Mouse (Mus musculus) adrenal gland, postnatal 25 days (tissue): ENCODE data around the gene Etv2. TPM values are rescaled to one million over a fixed set of nuclear protein-coding genes. Genes with fewer than 3 reads are reported as not detected.

ENCODE experiments used
- DNase-seq: peaks from one replicate; pipeline ENCODE4 v3.0.0; 2021; ENCODE audit warnings: mixed read lengths
- microRNA-seq, 2 experiments: library from miRNA; unstranded; fragments of <30 nt; microRNA quantifications; one replicate each; pipeline ENCODE4 v1.2.0; 2021
- total RNA-seq: library from RNA; stranded (reverse); gene quantifications from 2 replicates; pipeline ENCODE4 v1.2.3, GENCODE M21; 2021

Gene Etv2
- total RNA-seq, 1 experiment from 2014 or later, result not detected

DNA sequence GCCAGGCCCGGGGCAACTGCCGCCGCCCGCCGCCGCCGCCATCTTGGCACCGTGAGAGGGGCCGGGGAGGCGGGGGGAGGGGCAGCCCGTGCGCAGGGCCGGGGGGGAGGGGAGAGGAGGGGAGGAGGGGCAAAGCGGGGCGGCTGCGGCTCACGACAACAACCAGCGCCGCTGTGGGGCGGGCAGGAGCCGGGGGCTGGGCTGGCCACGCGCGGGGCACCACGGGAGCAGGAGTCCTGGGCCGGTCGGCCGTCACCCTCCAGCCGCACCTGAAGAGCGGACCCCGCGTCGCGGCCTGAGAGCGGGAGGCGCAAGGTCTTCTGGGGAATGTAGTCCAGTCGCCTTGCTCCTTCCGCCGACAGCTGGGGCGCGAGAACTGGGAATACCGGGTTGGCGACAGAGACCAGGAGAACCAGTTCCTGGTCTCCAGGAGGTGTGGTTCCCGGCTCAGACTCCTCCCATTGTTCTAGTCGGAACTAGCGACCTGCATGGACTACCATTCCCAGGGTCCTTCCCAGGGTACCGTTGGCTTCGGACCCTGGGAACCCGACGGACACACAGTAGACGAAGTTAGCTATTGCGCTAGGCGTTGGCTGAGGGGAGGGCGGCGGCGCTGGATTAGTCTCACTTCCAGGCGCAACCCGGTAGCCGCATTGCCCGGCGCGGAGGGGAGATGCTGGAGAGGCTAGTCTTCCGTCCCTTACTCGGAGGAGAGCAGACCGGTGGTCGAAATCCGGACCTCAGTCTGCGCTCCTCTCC, 46.8 kb downstream of the Etv2 start, which contains the start of gene Kmt2b:
TSS of gene Kmt2b (minus strand) at position 51 of the 759 bp plus-strand sequence.
- DNase-seq, result peak; percentile 96

DNA sequence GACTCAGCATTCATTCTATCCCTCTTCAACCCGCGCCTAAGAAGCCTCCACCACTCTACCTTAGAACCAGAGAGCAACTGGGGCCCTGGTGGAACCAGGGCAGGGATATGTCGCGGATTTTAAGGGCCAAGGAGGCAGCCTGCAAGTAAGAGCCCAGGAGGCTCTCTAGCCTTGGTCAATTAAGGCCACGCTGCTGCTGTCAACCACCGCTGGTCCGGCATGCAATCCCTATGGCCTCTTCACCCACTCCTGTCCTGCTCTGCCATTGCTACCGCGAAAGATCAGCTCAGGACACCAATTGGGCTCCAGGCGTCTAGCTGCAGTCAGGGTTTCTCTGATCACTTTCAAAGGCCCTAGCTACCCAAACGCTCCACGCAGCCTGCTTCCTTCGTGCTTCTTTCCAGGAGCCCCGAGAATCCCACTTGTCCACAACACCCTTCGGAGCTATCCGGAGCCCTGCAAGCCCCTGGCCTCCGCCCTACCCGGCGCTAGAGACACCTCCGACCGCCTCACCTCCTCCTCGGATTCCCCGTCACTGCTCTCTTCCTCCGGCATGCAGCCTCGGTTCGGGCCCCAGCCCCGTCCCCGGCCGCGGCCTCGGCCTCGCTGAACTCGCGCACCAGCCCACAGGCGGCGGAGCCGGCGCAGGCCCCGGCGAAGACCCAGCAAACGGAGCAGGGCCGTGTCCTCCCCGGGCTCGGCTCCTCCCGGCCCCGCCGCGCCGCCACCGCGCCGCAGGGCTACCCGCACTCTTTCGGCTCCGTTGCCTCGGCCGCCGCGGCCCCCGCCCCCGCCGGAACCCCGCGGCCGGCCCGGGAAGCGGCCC, 47.6 kb downstream of the Etv2 start:
- DNase-seq, result peak; percentile 47

DNA sequence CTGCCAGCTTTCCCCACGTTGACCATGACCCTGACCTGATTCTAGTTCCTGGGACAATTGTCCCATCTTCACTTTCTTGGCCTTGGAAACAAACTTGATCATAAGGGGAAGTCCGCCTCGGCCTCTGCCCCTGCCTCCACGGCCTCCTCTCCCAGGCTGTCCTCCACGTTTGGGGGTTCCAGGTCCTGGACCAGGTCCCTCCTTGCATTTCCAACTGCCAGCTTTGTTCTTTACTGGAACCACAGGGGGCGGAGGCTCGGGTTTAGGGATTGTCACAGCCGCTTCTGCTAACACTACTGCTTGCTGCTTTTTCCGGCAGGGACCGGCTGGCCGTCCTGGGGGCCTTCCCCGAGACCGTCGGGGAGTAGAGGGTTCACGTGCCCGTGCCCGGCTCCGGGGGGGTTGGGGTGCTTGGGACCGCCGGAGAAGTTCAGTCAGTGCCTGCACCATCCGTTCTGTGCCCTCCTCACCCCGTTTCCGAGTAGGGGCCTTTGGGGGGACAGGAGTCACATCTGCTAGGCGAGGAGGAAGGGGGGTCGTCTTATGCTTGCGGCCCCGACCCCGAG, 49.1 kb downstream of the Etv2 start:
- DNase-seq, result no peak

DNA sequence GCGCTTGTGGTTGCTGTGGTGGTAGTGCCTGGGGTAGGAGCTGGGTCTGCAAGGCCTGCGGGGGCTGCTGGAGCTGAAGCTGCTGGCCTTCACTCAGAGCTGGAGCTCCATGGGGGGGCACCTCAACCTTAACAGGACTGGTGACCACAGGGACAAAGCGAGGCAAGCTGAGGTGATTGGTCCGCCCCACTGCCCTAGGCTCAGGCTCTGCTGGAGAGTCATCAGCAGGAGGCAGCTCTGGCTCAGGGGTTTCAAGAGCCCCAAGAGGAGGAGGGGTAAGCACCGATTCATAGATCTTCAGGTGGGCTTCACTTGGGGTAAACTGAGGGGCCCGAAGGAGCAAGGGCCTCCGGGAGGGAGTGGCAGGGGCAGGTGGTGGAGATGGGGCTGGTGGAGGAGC, 50.5 kb downstream of the Etv2 start:
- no peak for DNase-seq

DNA sequence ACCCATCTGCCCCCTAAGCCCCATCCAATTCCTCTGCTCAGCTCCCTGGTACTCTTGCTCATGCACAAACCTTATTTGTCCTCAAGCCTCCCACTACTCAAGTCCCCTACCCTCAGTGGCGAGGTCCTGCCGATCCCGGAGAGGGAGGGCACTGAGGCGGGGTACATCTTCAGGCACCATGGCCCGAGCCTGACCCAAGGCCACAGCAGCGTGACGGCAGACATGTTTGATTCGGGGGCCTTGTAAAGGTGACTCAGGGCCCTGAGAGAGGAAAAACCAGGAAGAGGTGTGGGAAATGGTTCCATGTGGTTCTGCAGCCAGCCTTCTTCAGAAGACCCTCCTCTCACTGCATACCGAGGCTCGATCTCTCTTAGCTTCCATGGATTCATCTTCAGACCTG, 51.3 kb downstream of the Etv2 start:
- DNase-seq, result no peak

Small RNA genes lying within 50 kb of the gene (microRNA-seq; reads per million reads assigned to microRNA genes)
- gene Mir3569, result 0 to 0.34 reads per million in 2 experiments

Other genes starting within 250 kb of the Etv2 start
- gene Tyrobp, start 222.1 kb downstream of the Etv2 start, total RNA-seq, result 14.9 and 15.0 TPM in 2 replicates
- gene Hcst, start 216.0 kb downstream of the Etv2 start, total RNA-seq, result 2.6 TPM in 1 of 2 replicates, not detected in the other
- gene Nfkbid, start 214.1 kb downstream of the Etv2 start, total RNA-seq, result 1.2 and 2.1 TPM in 2 replicates
- 19.6 and 29.9 TPM in 2 replicates for gene Aplp1, start 190.3 kb downstream of the Etv2 start, total RNA-seq
- not detected in 2 replicates for gene Kirrel2, start 178.2 kb downstream of the Etv2 start, total RNA-seq
- gene Nphs1, start 177.5 kb downstream of the Etv2 start, total RNA-seq, result not detected in 2 replicates
- 1.6 TPM in 1 of 2 replicates, not detected in the other for gene Prodh2, start 142.2 kb downstream of the Etv2 start, total RNA-seq
- 5.6 and 7.4 TPM in 2 replicates for gene Arhgap33, start 100.8 kb downstream of the Etv2 start, total RNA-seq
- 30.2 and 33.5 TPM in 2 replicates for gene Hspb6, start 83.7 kb downstream of the Etv2 start, total RNA-seq
- gene Proser3, start 83.6 kb downstream of the Etv2 start, total RNA-seq, result 14.8 TPM in 2 replicates
- gene Lin37, start 76.0 kb downstream of the Etv2 start, total RNA-seq, result 56.9 and 67.6 TPM in 2 replicates
- 71.9 and 81.8 TPM in 2 replicates for gene U2af1l4, start 72.6 kb downstream of the Etv2 start, total RNA-seq
- gene Gm49396, start 72.5 kb downstream of the Etv2 start, total RNA-seq, result 6.3 and 8.0 TPM in 2 replicates
- 148 and 160 TPM in 2 replicates for gene Psenen, start 72.2 kb downstream of the Etv2 start, total RNA-seq
- 4.4 and 6.7 TPM in 2 replicates for gene Igflr1, start 70.4 kb downstream of the Etv2 start, total RNA-seq
- 60.7 and 73.7 TPM in 2 replicates for gene Kmt2b, start 47.1 kb downstream of the Etv2 start, total RNA-seq
- gene Zbtb32, start 36.9 kb downstream of the Etv2 start, total RNA-seq, result 0.33 and 0.71 TPM in 2 replicates
- 0.36 TPM in 1 of 2 replicates, not detected in the other for gene Upk1a, start 23.0 kb downstream of the Etv2 start, total RNA-seq
- 1,003 and 1,219 TPM in 2 replicates for gene Cox6b1, start 9.7 kb downstream of the Etv2 start, total RNA-seq
- 78.4 and 87.5 TPM in 2 replicates for gene Rbm42, start 14.5 kb upstream of the Etv2 start, total RNA-seq
- 12.6 and 13.5 TPM in 2 replicates for gene Haus5, start 29.1 kb upstream of the Etv2 start, total RNA-seq
- gene Pmis2, start 35.8 kb upstream of the Etv2 start, total RNA-seq, result not detected in 2 replicates
- 5.5 and 11.1 TPM in 2 replicates for gene 2200002J24Rik, start 63.1 kb upstream of the Etv2 start, total RNA-seq
- 3.6 and 3.8 TPM in 2 replicates for gene Atp4a, start 76.4 kb upstream of the Etv2 start, total RNA-seq
- 209 TPM in 2 replicates for gene Tmem147, start 93.7 kb upstream of the Etv2 start, total RNA-seq
- gene Gapdhs, start 107.8 kb upstream of the Etv2 start, total RNA-seq, result not detected in 2 replicates
- gene Sbsn, start 115.6 kb upstream of the Etv2 start, total RNA-seq, result 310 and 338 TPM in 2 replicates
- 1.4 and 2.6 TPM in 2 replicates for gene Dmkn, start 127.9 kb upstream of the Etv2 start, total RNA-seq
- not detected in 2 replicates for gene Krtdap, start 152.0 kb upstream of the Etv2 start, total RNA-seq
- gene Ffar2, start 187.9 kb upstream of the Etv2 start, total RNA-seq, result 0.52 TPM in 1 of 2 replicates, not detected in the other
- gene Ffar3, start 220.3 kb upstream of the Etv2 start, total RNA-seq, result 0.70 TPM in 1 of 2 replicates, not detected in the other
- gene Ffar1, start 225.7 kb upstream of the Etv2 start, total RNA-seq, result not detected in 2 replicates
- 0.30 TPM in 1 of 2 replicates, not detected in the other for gene Cd22, start 244.5 kb upstream of the Etv2 start, total RNA-seq